Mouse (Mus musculus) ES-E14 (cell line): ENCODE results near the gene Brf1. TPM values are rescaled to one million over a fixed set of nuclear protein-coding genes. Genes with fewer than 3 reads are reported as not detected.

Source experiments
- DNase-seq: peaks from one replicate; pipeline ENCODE4 v3.0.0-alpha.2; 2013; ENCODE audit warnings: low read depth, low spot score
- H3K27ac ChIP-seq: 2 replicates; pipeline ENCODE4 v1.5.1; 2012; ENCODE audit warnings: low read depth, mild to moderate bottlenecking, low read length, moderate library complexity, mixed read lengths; ENCODE audit not compliant: poor library complexity, insufficient read depth, severe bottlenecking
- H3K36me3 ChIP-seq: 2 replicates; pipeline ENCODE4 v1.6.1; 2012; ENCODE audit warnings: mild to moderate bottlenecking, low read length, moderate library complexity, mixed read lengths; ENCODE audit not compliant: control insufficient read depth, poor library complexity, insufficient read depth, severe bottlenecking
- H3K4me1 ChIP-seq, 2 experiments: fragments of 150-350 bp in 1 of 2; sonication (generic) in 1 of 2; 2 replicates each; pipeline ENCODE4 v1.6.1; 2012; ENCODE audit warnings: low read length in 2 of 2, mild to moderate bottlenecking in 1 of 2, mixed read lengths in 1 of 2; ENCODE audit not compliant: control insufficient read depth in 2 of 2, insufficient read depth in 2 of 2, poor library complexity in 1 of 2
- H3K4me3 ChIP-seq, 2 experiments: fragments of 150-350 bp in 1 of 2; sonication (generic) in 1 of 2; 2 replicates each; pipeline ENCODE4 v1.5.1; 2012; ENCODE audit warnings: low read length in 2 of 2, low read depth in 1 of 2, mild to moderate bottlenecking in 1 of 2, mixed read lengths in 1 of 2; ENCODE audit not compliant: insufficient read depth in 1 of 2, poor library complexity in 1 of 2, severe bottlenecking in 1 of 2
- H3K9ac ChIP-seq: 2 replicates; pipeline ENCODE4 v1.6.1; 2012; ENCODE audit warnings: low read depth, mild to moderate bottlenecking, low read length, mixed read lengths; ENCODE audit not compliant: poor library complexity, insufficient read depth, severe bottlenecking
- H3K9me3 ChIP-seq: fragments of 150-350 bp; sonication (generic); 2 replicates; pipeline ENCODE4 v1.6.1; 2012; ENCODE audit warnings: low read depth, mild to moderate bottlenecking, low read length; ENCODE audit not compliant: control insufficient read depth, insufficient read depth
- CHD2 ChIP-seq: IDR thresholded peaks from 2 replicates; pipeline ENCODE4 v1.6.1; 2014; ENCODE audit warnings: mild to moderate bottlenecking, low read depth, low read length, inconsistent platforms
- HCFC1 ChIP-seq: IDR thresholded peaks from 2 replicates; pipeline ENCODE4 v1.6.1; 2012; ENCODE audit warnings: low read length, inconsistent platforms, borderline replicate concordance; ENCODE audit not compliant: insufficient read depth
- MAFK ChIP-seq: IDR thresholded peaks from 2 replicates; pipeline ENCODE4 v1.6.1; 2014; ENCODE audit warnings: mild to moderate bottlenecking, low read depth, low read length, inconsistent platforms; ENCODE audit not compliant: insufficient read depth
- ZC3H11A ChIP-seq: IDR thresholded peaks from 2 replicates; pipeline ENCODE4 v1.6.1; 2012; ENCODE audit warnings: low read depth, mild to moderate bottlenecking, inconsistent platforms, low read length, borderline replicate concordance
- ZNF384 ChIP-seq: IDR thresholded peaks from 2 replicates; pipeline ENCODE4 v1.6.1; 2012; ENCODE audit warnings: low read depth, low read length, inconsistent platforms
- in situ Hi-C, 2 experiments: fragments of 600-800 bp; cut with MboI; formaldehyde crosslinking; loops; one replicate each; pipeline ENCODE4 v1.15.1; 2025; ENCODE audit warnings: low sequenced_read_pairs in 2 of 2, inconsistent platforms in 1 of 2; ENCODE audit not compliant: unreplicated experiment in 2 of 2
- total RNA-seq: library from RNA; depleted of rRNA; stranded (reverse); fragments of 300-350 nt; gene quantifications from 2 replicates; pipeline ENCODE4 v1.2.3, GENCODE M21; 2012; rRNA removed

Gene Brf1
- total RNA-seq = 56.4 and 63.4 TPM in 2 replicates

DNA sequence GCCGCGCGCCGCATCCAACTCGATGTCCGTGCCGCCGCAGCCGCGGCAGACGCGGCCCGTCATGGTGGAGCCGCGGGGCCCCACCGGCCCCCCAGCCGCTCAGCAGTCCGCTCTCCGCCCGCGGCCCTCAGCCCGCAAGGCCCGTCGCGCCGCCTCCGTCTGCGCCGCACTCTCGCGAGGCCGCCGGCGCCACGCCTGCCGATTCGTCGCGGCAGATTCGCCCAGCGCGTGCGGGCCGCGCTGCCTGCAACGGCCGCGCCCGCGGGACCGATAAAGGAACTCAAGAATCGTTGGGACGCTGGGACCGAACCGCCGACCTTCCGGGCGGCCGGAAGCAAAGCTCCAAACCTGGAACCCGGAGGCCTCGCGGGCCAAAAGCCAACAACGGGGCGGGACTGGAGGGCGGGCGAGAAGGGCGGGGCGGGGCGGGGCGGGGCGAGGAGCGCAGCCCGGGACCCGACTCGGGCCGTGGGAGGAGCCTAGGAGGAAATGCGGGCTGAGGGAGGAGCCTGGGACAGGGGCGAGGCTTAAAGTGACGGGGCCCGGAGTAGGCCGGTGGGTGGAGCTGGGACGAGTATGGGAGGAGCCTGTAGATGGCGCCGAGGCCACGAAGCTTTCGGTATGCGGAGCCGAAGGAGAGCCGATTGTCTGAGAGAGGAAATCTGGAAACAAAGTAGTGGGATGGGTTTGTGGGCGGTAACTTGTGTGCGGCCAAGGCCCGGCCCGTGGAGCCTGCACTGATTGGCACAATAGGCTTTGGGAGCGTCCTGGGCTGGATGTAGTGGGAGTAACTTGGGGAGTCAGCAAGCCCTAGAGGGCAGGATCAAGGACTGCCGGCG, at the start of gene Brf1:
Brf1 (minus strand) TSS at position 411 of the 839 bp plus-strand sequence.
- in situ Hi-C loops = no loop called here
- Histone ChIP-seq H3K36me3 (peaks cover 3% of the 10 kb centered on the region; the same call in 1 of the 2 replicates), H3K4me3 (peak within 1 kb of the TSS; percentile 71 to 97), H3K9ac (peak within 1 kb of the TSS; percentile 97), H3K9me3 (no peaks in the 10 kb centered on the region), H3K4me1 (peaks cover 4 to 7% of the 10 kb centered on the region in 2 experiments; a peak in 2 of 4 replicates), H3K27ac (peak within 1 kb of the TSS; percentile 73)
- peak; percentile 97 for DNase-seq
- TF ChIP-seq ZNF384 = no peak
- TF ChIP-seq CHD2 = peak; percentile 92
- TF ChIP-seq HCFC1 = 0 out of 2 replicates have a peak, but pooled peaks have one; percentile 67
- TF ChIP-seq MAFK = no peak
- TF ChIP-seq ZC3H11A = peak; percentile 91

DNA sequence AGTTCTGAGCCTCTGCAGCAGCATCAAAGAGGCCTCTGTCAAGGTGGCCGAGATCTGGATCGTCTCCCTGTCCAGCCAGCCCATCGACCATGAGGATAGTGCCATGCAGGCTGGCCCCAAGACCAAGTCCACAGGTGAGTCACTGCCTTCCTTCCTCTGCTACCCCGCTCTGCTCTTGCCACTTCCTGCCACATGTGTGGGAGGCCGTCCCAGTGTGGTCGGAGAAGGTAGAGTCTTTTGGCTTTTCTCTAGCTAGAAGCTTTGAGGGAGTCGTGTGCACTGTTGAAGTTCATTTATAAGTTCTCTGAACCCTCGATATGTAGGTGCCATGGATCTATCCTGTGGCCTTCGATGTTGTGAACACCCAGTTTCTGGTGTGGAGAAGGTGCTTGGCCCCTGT, 49.3 kb upstream of the Brf1 start:
- Histone ChIP-seq H3K36me3 (peaks cover 20% of the 10 kb centered on the region), H3K4me1 (no peaks in the 10 kb centered on the region; a peak in 1 of 4 replicates), H3K4me3 (no peak overlapping the region), H3K9ac (no peak overlapping the region), H3K9me3 (no peaks in the 10 kb centered on the region), H3K27ac (no peak overlapping the region)
- TF ChIP-seq ZNF384 = no peak
- TF ChIP-seq MAFK = no peak
- TF ChIP-seq HCFC1 = no peak
- TF ChIP-seq ZC3H11A = no peak
- no peak for TF ChIP-seq CHD2
- in situ Hi-C loops = no loop called here
- DNase-seq = no peak

DNA sequence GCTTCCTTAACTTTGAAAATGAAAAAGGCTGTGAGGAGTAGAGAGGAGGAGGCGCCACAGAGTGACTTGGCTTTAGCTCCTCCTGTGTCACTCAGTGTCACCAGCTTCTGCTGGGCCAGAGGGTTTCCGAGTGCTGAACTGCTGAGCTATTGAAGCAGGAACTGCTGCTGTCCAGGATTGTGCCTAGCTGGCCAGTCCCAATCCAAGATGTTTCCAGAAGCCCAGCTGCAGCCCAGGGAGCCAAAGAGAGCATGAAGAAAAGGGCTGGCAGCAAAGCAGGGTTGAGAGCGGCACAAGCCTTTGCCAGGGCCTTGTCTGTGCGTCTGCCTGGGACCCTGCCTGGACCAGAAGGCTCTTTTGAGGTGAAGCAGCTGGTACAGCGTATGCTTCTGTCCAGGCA, 47.6 kb upstream of the Brf1 start:
- H3K4me1 ChIP-seq = no peaks in the 10 kb centered on the region; a peak in 1 of 4 replicates
- peaks cover 20% of the 10 kb centered on the region for H3K36me3 ChIP-seq
- DNase-seq = no peak
- no peaks in the 10 kb centered on the region for H3K9me3 ChIP-seq
- no peak overlapping the region for H3K4me3 ChIP-seq
- no peak overlapping the region for H3K27ac ChIP-seq
- no peak for TF ChIP-seq HCFC1
- no peak for TF ChIP-seq CHD2
- TF ChIP-seq MAFK = no peak
- TF ChIP-seq ZC3H11A = no peak
- no peak for TF ChIP-seq ZNF384
- no peak overlapping the region for H3K9ac ChIP-seq
- in situ Hi-C loops = no loop called here

DNA sequence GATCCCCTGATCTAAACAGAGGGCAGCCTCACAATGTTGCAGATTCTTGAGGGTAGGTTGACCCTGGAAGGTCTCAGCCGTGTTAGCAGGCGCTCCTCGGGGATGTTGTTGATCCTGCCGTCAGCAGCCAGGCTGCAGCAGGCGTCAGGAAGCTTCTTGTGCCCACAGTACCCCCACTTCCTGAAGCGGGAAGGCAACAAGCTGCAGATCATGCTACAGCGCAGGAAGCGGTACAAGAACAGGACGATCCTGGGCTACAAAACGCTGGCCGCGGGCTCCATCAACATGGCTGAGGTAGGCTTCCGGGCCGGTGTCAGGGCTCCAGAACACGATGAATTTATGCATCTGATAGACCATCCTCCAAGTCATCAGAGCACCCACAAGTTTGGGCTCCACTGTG, 46.4 kb upstream of the Brf1 start:
- DNase-seq = no peak
- in situ Hi-C loops = no loop called here
- no peak overlapping the region for H3K4me3 ChIP-seq
- H3K9ac ChIP-seq = no peak overlapping the region
- no peaks in the 10 kb centered on the region for H3K9me3 ChIP-seq
- peaks cover 16% of the 10 kb centered on the region for H3K36me3 ChIP-seq
- no peak for TF ChIP-seq HCFC1
- no peak for TF ChIP-seq CHD2
- TF ChIP-seq ZC3H11A = no peak
- TF ChIP-seq ZNF384 = no peak
- TF ChIP-seq MAFK = no peak
- no peaks in the 10 kb centered on the region; a peak in 1 of 4 replicates for H3K4me1 ChIP-seq
- no peak overlapping the region for H3K27ac ChIP-seq
